Mouse (Mus musculus) kidney, embryonic 16.5 days (tissue): ENCODE data around the gene Gzme. TPM values are rescaled to one million over a fixed set of nuclear protein-coding genes. Genes with fewer than 3 reads are reported as not detected.
"Not testable (repeated sequence)": the region's sequence is repeated elsewhere in the genome, so short reads cannot be mapped to it uniquely, and the experiment has no call there.

ENCODE experiments used
- ATAC-seq: fragments of 200-750 bp; cut with Nextera tagmentation; 2 replicates; pipeline ENCODE4 v1.8.0; 2017; ENCODE audit warnings: moderate TSS enrichment; ENCODE audit not compliant: low FRiP score, low TSS enrichment
- H3K27ac ChIP-seq: fragments of 300-500 bp; sonication (generic); 2 replicates; pipeline ENCODE4 v1.5.1; 2014; ENCODE audit warnings: low read length
- H3K27me3 ChIP-seq: fragments of 300-500 bp; sonication (generic); 2 replicates; pipeline ENCODE4 v1.6.1; 2014; ENCODE audit warnings: low read length, control low read depth, mixed read lengths; ENCODE audit not compliant: insufficient read depth
- H3K36me3 ChIP-seq: fragments of 300-500 bp; sonication (generic); 2 replicates; pipeline ENCODE4 v1.6.1; 2014; ENCODE audit warnings: low read length, control low read depth, mixed read lengths; ENCODE audit not compliant: insufficient read depth
- H3K4me1 ChIP-seq: fragments of 300-500 bp; sonication (generic); 2 replicates; pipeline ENCODE4 v1.6.1; 2014; ENCODE audit warnings: low read length, control low read depth, mixed read lengths; ENCODE audit not compliant: insufficient read depth
- H3K4me2 ChIP-seq: fragments of 300-500 bp; sonication (generic); replicated peaks from 2 replicates; pipeline ENCODE4 v1.6.1; 2014; ENCODE audit warnings: low read depth, low read length
- H3K4me3 ChIP-seq: fragments of 300-500 bp; sonication (generic); 2 replicates; pipeline ENCODE4 v1.5.1; 2014; ENCODE audit warnings: mild to moderate bottlenecking, low read length
- H3K9ac ChIP-seq: fragments of 300-500 bp; sonication (generic); replicated peaks from 2 replicates; pipeline ENCODE4 v1.6.1; 2014; ENCODE audit warnings: low read length
- H3K9me3 ChIP-seq: fragments of 300-500 bp; sonication (generic); 2 replicates; pipeline ENCODE4 v1.6.1; 2016; ENCODE audit warnings: low read length, control low read depth
- WGBS: fragments of 180-500 bp; shearing (Covaris S2); extraction: QIAGEN DNeasy Blood & Tissue Kit; methylation state at CpG from one replicate; pipeline ENCODE4 v1.1.7; 2014; 5-methylcytosine and 5-hydroxymethylcytosine counted together
- polyA plus RNA-seq: library from polyadenylated mRNA; unstranded; fragments of >200 nt; fragmentation: Nextera tagmentation; extraction: Ambion mirVana; gene quantifications from 2 replicates; pipeline ENCODE4 v1.2.1, GENCODE M21; 2015

Gzme gene
- not detected in 2 replicates for polyA plus RNA-seq

DNA sequence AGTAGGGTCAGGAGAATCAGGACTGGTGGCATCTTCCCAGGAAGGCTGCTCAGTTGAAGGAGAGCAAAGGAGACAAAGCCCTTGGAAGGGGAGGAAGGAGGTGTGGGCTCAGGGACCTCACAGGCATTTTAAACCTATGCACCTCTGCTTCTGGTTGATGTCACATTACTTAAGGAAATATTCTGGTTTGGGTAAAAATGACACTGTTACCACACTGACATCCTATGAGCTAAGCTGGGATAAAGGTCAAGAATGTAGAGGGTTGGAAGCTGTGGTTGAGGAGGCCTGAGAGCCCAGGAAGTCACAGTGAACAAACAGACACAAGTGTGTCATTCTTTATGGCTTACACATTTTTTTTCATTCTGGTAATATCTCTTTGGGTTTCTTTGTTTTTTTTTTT lies at the start of gene Gzme:
TSS of gene Gzme (minus strand) at position 101 of the 400 bp plus-strand sequence.
- Histone ChIP-seq H3K4me3 (no peak within 1 kb of the TSS), H3K27me3 (no peaks in the 10 kb centered on the region), H3K9me3 (no peaks in the 10 kb centered on the region), H3K27ac (no peak within 1 kb of the TSS), H3K4me1 (no peaks in the 10 kb centered on the region), H3K36me3 (no peaks in the 10 kb centered on the region), H3K9ac (no peak within 1 kb of the TSS), H3K4me2 (no peak within 1 kb of the TSS)
- no peak for ATAC-seq

GRCm38 (mm10) chr14:56168009-56168408 lies 47.6 kb upstream of the Gzme start:
- Histone ChIP-seq H3K9ac (no peak overlapping the region), H3K27ac (no peak overlapping the region), H3K4me1 (no peaks in the 10 kb centered on the region), H3K27me3 (no peaks in the 10 kb centered on the region), H3K9me3 (no peaks in the 10 kb centered on the region), H3K4me3 (no peak overlapping the region), H3K4me2 (no peak overlapping the region), H3K36me3 (no peaks in the 10 kb centered on the region)
- ATAC-seq, result no peak
- 71% methylated on average over 6 of the region's 6 CpGs for WGBS

GRCm38 (mm10) chr14:56162109-56162508 lies 41.7 kb upstream of the Gzme start:
- 94% methylated on average over 2 of the region's 2 CpGs for WGBS
- Histone ChIP-seq H3K4me3 (no peak overlapping the region), H3K4me2 (no peak overlapping the region), H3K4me1 (no peaks in the 10 kb centered on the region), H3K36me3 (no peaks in the 10 kb centered on the region), H3K9ac (no peak overlapping the region), H3K27me3 (no peaks in the 10 kb centered on the region), H3K9me3 (no peaks in the 10 kb centered on the region), H3K27ac (no peak overlapping the region)
- no peak for ATAC-seq

- not testable (repeated sequence) for H3K9ac ChIP-seq, H3K4me1 ChIP-seq, H3K36me3 ChIP-seq, H3K27me3 ChIP-seq, H3K4me2 ChIP-seq, H3K9me3 ChIP-seq, H3K4me3 ChIP-seq, ATAC-seq, H3K27ac ChIP-seq
- 85% methylated on average over 2 of the region's 2 CpGs for WGBS
Observed at GRCm38 (mm10) chr14:56159479-56159878, 39.1 kb upstream of the Gzme start, which contains the start of gene Gzmg. TSS of gene Gzmg (minus strand) at chr14:56159579.

DNA sequence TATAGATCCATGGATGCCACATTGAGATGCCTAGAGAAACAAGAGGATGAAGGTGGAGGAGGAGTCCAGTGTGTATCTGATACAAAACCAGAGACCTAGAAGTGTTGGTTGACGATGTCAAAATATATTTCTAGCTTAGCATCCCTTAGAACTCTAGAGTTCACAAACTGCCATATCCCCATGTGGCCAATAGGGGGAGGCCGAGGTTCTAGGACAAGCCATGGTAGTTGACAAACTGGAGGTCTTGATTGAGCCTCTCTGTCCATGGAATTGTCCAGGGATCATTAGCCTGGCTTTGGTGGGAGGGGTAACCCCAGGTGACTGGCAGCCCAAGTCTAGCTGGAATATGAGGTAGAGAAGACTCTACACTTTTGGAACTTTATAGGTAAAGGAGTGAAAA lies 34.9 kb upstream of the Gzme start:
- no peaks in the 10 kb centered on the region for H3K9me3 ChIP-seq
- WGBS, result 75% methylated on average over 2 of the region's 2 CpGs

DNA sequence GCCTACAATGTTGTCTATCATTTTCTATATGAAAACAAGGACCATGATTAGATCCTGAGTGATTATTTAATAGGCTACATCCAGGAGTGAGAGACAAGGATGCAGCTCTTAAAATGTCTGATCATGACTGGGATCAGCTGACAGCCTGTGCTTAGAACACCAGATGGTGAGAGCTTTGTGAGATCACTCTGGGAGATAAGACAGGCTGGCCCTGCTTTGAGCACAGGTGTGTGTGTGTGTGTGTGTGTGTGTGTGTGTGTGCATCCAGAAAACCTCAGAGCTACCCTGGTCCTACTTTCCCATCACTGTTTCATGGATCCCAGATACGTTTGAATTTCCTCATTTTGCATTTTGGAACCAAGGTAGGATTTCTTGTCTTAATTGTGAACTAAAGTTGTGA lies 13.2 kb upstream of the Gzme start:
- H3K9ac ChIP-seq, H3K27me3 ChIP-seq, H3K4me2 ChIP-seq, H3K36me3 ChIP-seq, ATAC-seq, H3K27ac ChIP-seq, H3K4me3 ChIP-seq, H3K9me3 ChIP-seq, H3K4me1 ChIP-seq: not testable (repeated sequence)
- 81% methylated on average over 1 of the region's 1 CpGs for WGBS

More for the DNA sequence above, 34.9 kb upstream of the Gzme start:
- H3K4me3 ChIP-seq, result no peak overlapping the region
- H3K9ac ChIP-seq, result no peak overlapping the region
- H3K4me2 ChIP-seq, result no peak overlapping the region
- no peak overlapping the region for H3K27ac ChIP-seq
- no peaks in the 10 kb centered on the region for H3K4me1 ChIP-seq
- no peaks in the 10 kb centered on the region for H3K36me3 ChIP-seq
- no peaks in the 10 kb centered on the region for H3K27me3 ChIP-seq
- ATAC-seq, result no peak

DNA sequence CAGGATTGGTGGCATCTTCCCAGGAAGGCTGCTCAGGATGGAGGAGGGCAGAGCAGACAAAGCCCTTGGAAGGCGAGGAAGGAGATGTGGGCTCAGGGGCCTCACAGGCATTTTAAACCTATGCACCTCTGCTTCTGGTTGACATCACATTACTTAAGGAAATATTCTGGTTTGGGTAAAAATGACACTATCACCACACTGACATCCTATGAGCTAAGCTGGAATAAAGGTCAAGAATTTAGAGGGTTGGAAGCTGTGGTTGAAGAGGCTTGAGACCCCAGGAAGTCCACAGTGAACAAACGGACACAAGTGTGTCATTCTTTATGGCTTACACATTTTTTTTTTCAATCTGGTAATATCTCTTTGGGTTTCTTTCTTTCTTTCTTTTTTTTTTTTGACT lies 12.1 kb upstream of the Gzme start, which contains the start of gene Gzmd:
TSS of gene Gzmd (minus strand) at position 101 of the 400 bp plus-strand sequence.
- not testable (repeated sequence) for H3K4me1 ChIP-seq, H3K36me3 ChIP-seq, H3K4me3 ChIP-seq, H3K9ac ChIP-seq, H3K4me2 ChIP-seq, H3K27ac ChIP-seq, H3K27me3 ChIP-seq, H3K9me3 ChIP-seq, ATAC-seq
- 81% methylated on average over 2 of the region's 2 CpGs for WGBS

DNA sequence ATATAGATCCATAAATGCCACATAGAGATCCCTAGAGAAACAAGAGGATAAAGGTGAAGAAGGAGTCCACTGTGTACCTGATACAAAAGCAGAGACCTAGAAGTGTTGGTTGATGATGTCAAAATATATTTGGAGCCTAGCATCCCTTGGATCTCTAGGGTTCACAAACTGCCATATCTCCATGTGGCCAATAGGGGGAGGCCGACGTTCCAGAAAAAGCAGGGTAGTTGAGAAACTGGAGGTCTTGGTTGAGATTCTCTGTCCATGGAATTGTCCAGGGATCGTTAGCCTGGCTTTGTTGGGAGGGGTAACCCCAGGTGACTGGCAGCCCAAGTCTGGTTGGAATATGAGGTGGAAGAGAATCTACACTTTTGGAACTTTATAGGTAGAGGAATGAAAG lies 7.9 kb upstream of the Gzme start:
- no peaks in the 10 kb centered on the region for H3K27me3 ChIP-seq
- H3K9me3 ChIP-seq, result no peaks in the 10 kb centered on the region
- no peaks in the 10 kb centered on the region for H3K4me1 ChIP-seq
- no peak overlapping the region for H3K9ac ChIP-seq
- H3K4me3 ChIP-seq, result no peak overlapping the region
- H3K27ac ChIP-seq, result no peak overlapping the region
- no peak for ATAC-seq
- no peak overlapping the region for H3K4me2 ChIP-seq
- no peaks in the 10 kb centered on the region for H3K36me3 ChIP-seq
- WGBS, result 50% methylated on average over 3 of the region's 3 CpGs

GRCm38 (mm10) chr14:56123516-56123915 lies 3.1 kb upstream of the Gzme start:
- 88% methylated on average over 3 of the region's 3 CpGs for WGBS

GRCm38 (mm10) chr14:56115531-56116310 lies 4.7 kb downstream of the Gzme start:
- not testable (repeated sequence) for H3K4me3 ChIP-seq, ATAC-seq, H3K27me3 ChIP-seq, H3K9me3 ChIP-seq, H3K27ac ChIP-seq, H3K9ac ChIP-seq, H3K36me3 ChIP-seq, H3K4me2 ChIP-seq, H3K4me1 ChIP-seq
- WGBS, result 93% methylated on average over 33 of the region's 33 CpGs

More at GRCm38 (mm10) chr14:56123516-56123915, 3.1 kb upstream of the Gzme start:
- Histone ChIP-seq H3K27ac (no peak overlapping the region), H3K4me3 (no peak overlapping the region), H3K9me3 (no peaks in the 10 kb centered on the region), H3K9ac (no peak overlapping the region), H3K4me2 (no peak overlapping the region), H3K36me3 (no peaks in the 10 kb centered on the region), H3K4me1 (no peaks in the 10 kb centered on the region), H3K27me3 (no peaks in the 10 kb centered on the region)
- ATAC-seq, result no peak
